Mouse (Mus musculus) testis, adult 10 weeks (tissue): ENCODE data around the gene Klhdc4. TPM values are rescaled to one million over a fixed set of nuclear protein-coding genes. Genes with fewer than 3 reads are reported as not detected.

Experiments
- polyA plus RNA-seq: library from polyadenylated mRNA; stranded (reverse); fragments of 350-450 nt; fragmentation: Illumina TruSeq; extraction: RNeasy Lipid Tissue Mini Kit (QIAGEN cat#74804); gene quantifications from one replicate; pipeline ENCODE4 v1.2.3, GENCODE M21; 2014; ENCODE audit warnings: low read depth, low replicate concordance

The Klhdc4 gene
- polyA plus RNA-seq = 1.2 TPM

DNA sequence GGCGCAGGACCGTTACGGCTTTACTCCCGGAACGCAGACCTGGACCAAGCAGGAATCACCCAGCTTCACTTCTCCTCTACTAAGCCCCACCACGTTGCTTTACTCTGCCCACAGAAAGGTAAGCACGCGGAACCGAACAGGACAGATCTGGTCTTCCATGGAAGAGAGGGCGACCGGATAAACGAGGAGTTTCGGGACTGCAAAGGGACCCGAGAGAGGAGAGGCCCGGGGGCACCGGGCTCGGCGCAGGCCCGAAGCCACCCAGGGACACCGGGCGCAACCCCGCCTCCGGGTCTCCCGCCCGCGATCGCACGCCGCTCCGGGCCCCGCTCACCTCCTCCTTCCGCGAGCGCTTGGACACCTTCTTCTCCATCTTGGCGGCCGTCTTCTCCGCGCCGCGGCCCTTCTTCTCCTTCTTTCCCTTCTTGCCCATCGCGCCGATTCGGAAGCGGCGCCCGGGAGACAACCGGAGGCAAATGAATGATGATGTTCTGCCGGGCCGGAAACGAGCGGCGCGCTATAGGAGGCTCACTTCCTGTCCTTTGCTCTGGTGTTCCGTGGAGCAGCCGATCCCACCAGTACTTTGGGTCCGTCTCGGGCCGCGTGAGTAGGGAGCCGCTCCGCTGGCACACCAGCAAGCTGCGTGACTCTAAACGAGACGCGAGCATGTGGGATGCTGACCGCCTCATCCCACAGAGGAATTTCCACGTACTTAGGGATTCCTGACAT, at the start of gene Klhdc4:
TSS of gene Klhdc4 (minus strand) at position 522 of the 729 bp plus-strand sequence.

Other genes with a start within 250 kb of the Klhdc4 start
- gene Map1lc3b, start 239.2 kb downstream of the Klhdc4 start, polyA plus RNA-seq = 13.6 TPM
- 11.6 TPM for gene Zcchc14, start 176.7 kb downstream of the Klhdc4 start, polyA plus RNA-seq
- 0.08 TPM for gene Jph3, start 99.9 kb downstream of the Klhdc4 start, polyA plus RNA-seq
- gene Slc7a5, start 78.1 kb upstream of the Klhdc4 start, polyA plus RNA-seq = 15.1 TPM
- not detected for gene Car5a, start 115.3 kb upstream of the Klhdc4 start, polyA plus RNA-seq
- 2.2 TPM for gene Banp, start 120.2 kb upstream of the Klhdc4 start, polyA plus RNA-seq